Comparison of ENCODE assay signal across 22 mouse cellular contexts in the genomic region with DNA sequence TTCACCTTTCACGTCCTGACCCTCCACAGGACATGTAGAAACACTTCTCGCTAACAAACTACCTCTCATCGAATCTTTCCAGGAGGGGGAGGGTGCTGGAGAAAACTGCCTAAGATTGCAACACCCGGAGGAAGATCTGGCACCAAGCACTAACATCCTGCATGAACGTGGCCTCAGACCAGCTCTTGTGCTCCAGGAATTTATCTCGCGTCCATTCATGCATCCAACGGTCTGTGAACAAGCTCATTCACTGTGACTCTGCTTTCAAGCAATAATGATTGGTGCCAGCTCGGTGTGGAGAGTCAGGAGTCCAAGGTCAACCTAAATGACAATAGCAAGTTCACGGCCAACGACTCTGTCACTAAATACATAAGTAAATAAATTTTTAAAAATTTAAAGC. TPM values are rescaled to one million over a fixed set of nuclear protein-coding genes. Genes with fewer than 3 reads are reported as not detected.
DNase-seq lines count a peak whose midpoint lies in the region; ATAC-seq and TF ChIP-seq lines count a peak whose summit lies in the region.
"Had no signal": no experiment of that assay in that cellular context is flagged by ENCODE, and none has a peak within 500 bp of the region (broad histone marks: within the 10 kb centered on the region; RNA-seq: fewer than 3 reads in every experiment).

No protein-coding gene starts in this region.

- no peak for TF ChIP-seq CTCF in liver, adult 2 months (IDR thresholded peaks at IDR 0.05; ENCODE audit: low read depth, low read length)

- no peaks in the 10 kb centered on the region for H3K4me1 ChIP-seq in liver, adult 2 months (ENCODE audit: control insufficient read depth, insufficient read depth, low read length)
- H3K4me1 ChIP-seq in liver, embryonic 11.5 days (replicated peaks; ENCODE audit: control insufficient read depth, insufficient read depth, low read length): no peaks in the 10 kb centered on the region

- H3K27ac ChIP-seq in liver, adult 2 months (replicated peaks; ENCODE audit: insufficient read depth, low read depth, low read length): no peak overlapping the region
- no peak overlapping the region for H3K27ac ChIP-seq in liver, embryonic 11.5 days (ENCODE audit: low read depth, low read length)
- H3K27ac ChIP-seq: embryonic facial prominence, embryonic 10.5 days; embryonic facial prominence, embryonic 12.5 days; forebrain, embryonic 13.5 days; forebrain, embryonic 15.5 days had no signal

- WGBS in liver, adult 2 months: 64% methylated on average over 11 of the region's 11 CpGs
- 81% methylated on average over 11 of the region's 11 CpGs for WGBS in liver, embryonic 11.5 days

- no peak for TF ChIP-seq POLR2A in liver, adult 2 months (IDR thresholded peaks at IDR 0.05; ENCODE audit: extremely low read depth, insufficient read depth, low read length)

- no peaks in the 10 kb centered on the region for H3K27me3 ChIP-seq in liver, adult 2 months (ENCODE audit: control insufficient read depth, insufficient read depth, low read length)
- H3K27me3 ChIP-seq in liver, embryonic 11.5 days (replicated peaks; ENCODE audit: control insufficient read depth, insufficient read depth, low read length): no peaks in the 10 kb centered on the region
- H3K27me3 ChIP-seq: embryonic facial prominence, embryonic 12.5 days; forebrain, embryonic 13.5 days; forebrain, embryonic 15.5 days had no signal

- H3K79me2 ChIP-seq in liver, adult 2 months (ENCODE audit: control insufficient read depth, insufficient read depth, low read length): no peaks in the 10 kb centered on the region

- H3K4me2 ChIP-seq in liver, embryonic 11.5 days: no peak overlapping the region
- H3K4me2 ChIP-seq: embryonic facial prominence, embryonic 12.5 days; forebrain, embryonic 13.5 days; forebrain, embryonic 15.5 days had no signal

- ATAC-seq in liver, embryonic 11.5 days (replicated peaks; ENCODE audit: low FRiP score): no peak
- ATAC-seq: activated CD4-positive, CD25-positive, alpha-beta regulatory T cell, adult 4 months; CD4-positive, CD25-positive, alpha-beta regulatory T cell, adult 4 months; forebrain, embryonic 13.5 days; forebrain, embryonic 15.5 days; forebrain, postnatal 0 days; Patski had no signal

- H3K9me3 ChIP-seq in liver, embryonic 11.5 days (ENCODE audit: control insufficient read depth, low read length): no peaks in the 10 kb centered on the region
- H3K9me3 ChIP-seq: embryonic facial prominence, embryonic 10.5 days; embryonic facial prominence, embryonic 12.5 days; forebrain, embryonic 13.5 days; forebrain, embryonic 15.5 days; G1E had no signal

- no peak overlapping the region for H3K4me3 ChIP-seq in liver, adult 2 months (ENCODE audit: insufficient read depth, low read depth, low read length)
- H3K4me3 ChIP-seq in liver, embryonic 11.5 days (ENCODE audit: low read depth, low read length): no peak overlapping the region
- H3K4me3 ChIP-seq: embryonic facial prominence, embryonic 10.5 days; embryonic facial prominence, embryonic 12.5 days; forebrain, embryonic 13.5 days; forebrain, embryonic 15.5 days had no signal

- H3K9ac ChIP-seq in liver, adult 2 months (ENCODE audit: low read depth, low read length): no peak overlapping the region
- no peak overlapping the region for H3K9ac ChIP-seq in liver, embryonic 11.5 days (ENCODE audit: low read depth, low read length)
- H3K9ac ChIP-seq: embryonic facial prominence, embryonic 12.5 days; forebrain, embryonic 13.5 days; forebrain, embryonic 15.5 days; forebrain, postnatal 0 days had no signal

- DNase-seq in cerebellum, postnatal 10 days: peak; percentile 53 to 65
- no peak for DNase-seq in cerebellum, adult 18-20 months
- DNase-seq in liver, adult 2 months (ENCODE audit: extremely low read depth, low read depth, low spot score): peak; percentile 6
- no peak for DNase-seq in liver, embryonic 11.5 days (ENCODE audit: low spot score)
- no peak for DNase-seq in spleen, adult 18-20 months
- DNase-seq: adrenal gland, adult 8-10 months; adrenal gland, postnatal 14 days; adrenal gland, postnatal 36 days; B cell, adult 2 months; cerebellum, adult 11-12 months; cerebellum, adult 8-10 months; cerebellum, adult 9-11 months; forebrain, postnatal 0 days had no signal

- no peaks in the 10 kb centered on the region for H3K36me3 ChIP-seq in liver, adult 2 months (ENCODE audit: control insufficient read depth, insufficient read depth, low read length)
- H3K36me3 ChIP-seq in liver, embryonic 11.5 days (ENCODE audit: control insufficient read depth, insufficient read depth, low read length): no peaks in the 10 kb centered on the region
- H3K36me3 ChIP-seq: embryonic facial prominence, embryonic 10.5 days; embryonic facial prominence, embryonic 12.5 days; forebrain, embryonic 15.5 days; G1E had no signal

RNA-seq across cellular contexts. Expression of a gene that starts 20.8 kb away (rescaled TPM):
- not detected in 2 replicates for total RNA-seq in liver, adult 2 months (2014; rRNA removed)
- 0.04 TPM in 1 of 2 replicates, not detected in the other for polyA plus RNA-seq in liver, adult 2 months (2012; rRNA removed)
- not detected in 2 replicates for polyA plus RNA-seq in liver, embryonic 11.5 days (2014; fragmentation: Nextera tagmentation; extraction: Ambion mirVana)
- total RNA-seq: adrenal gland, postnatal 14 days; CH12.LX; G1E had no signal
- polyA plus RNA-seq: activated CD4-positive, CD25-positive, alpha-beta regulatory T cell, adult 4 months; CD4-positive, CD25-positive, alpha-beta regulatory T cell, adult 4 months; G1E; Patski had no signal

Comparison
In these comparisons a context has a peak if more than half of its experiments do, and no peak if none do; other contexts are left out.
1. DNase-seq: peak in cerebellum, postnatal 10 days (2 of 2) and liver, adult 2 months (single experiment); none in cerebellum, adult 18-20 months (0 of 2), liver, embryonic 11.5 days (single experiment) and spleen, adult 18-20 months (0 of 2).